Mouse (Mus musculus) lung, adult 2 months (tissue): ENCODE data around the gene Kpnb1. TPM values are rescaled to one million over a fixed set of nuclear protein-coding genes. Genes with fewer than 3 reads are reported as not detected.
"Not testable (repeated sequence)": the region's sequence is repeated elsewhere in the genome, so short reads cannot be mapped to it uniquely, and the experiment has no call there.

ENCODE experiments used
- DNase-seq: peaks from one replicate; pipeline ENCODE4 v3.0.0; 2022
- H3K4me1 ChIP-seq: fragments of 200-500 bp; 2 replicates; pipeline ENCODE4 v1.6.1; 2011; ENCODE audit warnings: low read length; ENCODE audit not compliant: control insufficient read depth, insufficient read depth
- H3K4me3 ChIP-seq: fragments of 200-500 bp; replicated peaks from 2 replicates; pipeline ENCODE3; 2011; ENCODE audit warnings: low read depth, mild to moderate bottlenecking, control low read depth, low read length; ENCODE audit errors: extremely low read depth
- CTCF ChIP-seq: fragments of 200-500 bp; IDR thresholded peaks from 2 replicates; pipeline ENCODE4 v1.5.1; 2011; ENCODE audit warnings: mild to moderate bottlenecking, low read length, control low read depth; ENCODE audit not compliant: insufficient read depth
- POLR2A ChIP-seq: fragments of 200-500 bp; IDR thresholded peaks from 2 replicates; pipeline ENCODE4 v1.6.1; 2011; ENCODE audit warnings: low read depth, mild to moderate bottlenecking, control low read depth, low read length, borderline replicate concordance; ENCODE audit errors: extremely low read depth
- WGBS: fragments of 180-500 bp; shearing (Covaris S2); methylation state at CpG from one replicate; pipeline ENCODE4 v1.1.7; 2018; 5-methylcytosine and 5-hydroxymethylcytosine counted together
- polyA plus RNA-seq: library from polyadenylated mRNA; depleted of rRNA; stranded (reverse); fragments of >200 nt; gene quantifications from 2 replicates; pipeline ENCODE4 v1.2.3, GENCODE M21; 2012

Kpnb1 gene
- polyA plus RNA-seq, 1 experiment: 32.0 TPM

DNA sequence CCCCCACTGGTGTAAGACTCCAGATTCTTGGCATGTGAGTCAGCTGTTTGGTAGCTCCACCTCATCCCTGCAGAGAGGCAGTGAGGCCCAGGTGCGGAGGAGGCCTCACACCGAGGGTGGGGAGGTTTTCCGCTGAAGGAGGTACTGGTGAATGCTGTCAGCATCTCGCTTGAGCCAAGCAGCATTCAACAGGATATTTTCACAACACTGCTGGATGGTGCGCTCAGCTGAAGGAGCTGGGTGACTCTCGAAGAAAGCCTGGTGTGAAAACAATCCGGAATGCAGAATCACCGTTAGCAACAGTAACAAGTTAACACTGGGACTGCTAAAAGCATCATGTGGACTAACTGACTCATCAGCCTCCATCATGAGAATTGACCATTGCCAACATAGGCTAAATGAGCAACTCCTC is 19.3 kb upstream of the Kpnb1 start:
- peak; percentile 23 for DNase-seq
- H3K4me1 ChIP-seq: no peaks in the 10 kb centered on the region
- TF ChIP-seq CTCF (no peak), POLR2A (no peak)
- H3K4me3 ChIP-seq: no peak overlapping the region
- WGBS: 78% methylated on average over 8 of the region's 8 CpGs

- H3K4me3 ChIP-seq: no peak overlapping the region
- WGBS: 73% methylated on average over 6 of the region's 6 CpGs
- TF ChIP-seq CTCF (no peak), POLR2A (no peak)
These were observed 11.8 kb upstream of the Kpnb1 start for GRCm38 (mm10) chr11:97199519-97199918.

GRCm38 (mm10) chr11:97198601-97199000 is 10.9 kb upstream of the Kpnb1 start:
- Histone ChIP-seq H3K4me3 (no peak overlapping the region), H3K4me1 (no peaks in the 10 kb centered on the region)
- 15% methylated on average over 5 of the region's 5 CpGs for WGBS
- DNase-seq: peak; percentile 62
- TF ChIP-seq POLR2A: no peak
- peak; percentile 85 for TF ChIP-seq CTCF

More at GRCm38 (mm10) chr11:97199519-97199918, 11.8 kb upstream of the Kpnb1 start:
- DNase-seq: no peak
- no peaks in the 10 kb centered on the region for H3K4me1 ChIP-seq

- WGBS: 70% methylated on average over 8 of the region's 8 CpGs
- no peak overlapping the region for H3K4me3 ChIP-seq
- H3K4me1 ChIP-seq: no peaks in the 10 kb centered on the region
- TF ChIP-seq CTCF: no peak
- no peak for TF ChIP-seq POLR2A
- DNase-seq: no peak
These were observed 9.3 kb upstream of the Kpnb1 start for GRCm38 (mm10) chr11:97197021-97197420.

DNA sequence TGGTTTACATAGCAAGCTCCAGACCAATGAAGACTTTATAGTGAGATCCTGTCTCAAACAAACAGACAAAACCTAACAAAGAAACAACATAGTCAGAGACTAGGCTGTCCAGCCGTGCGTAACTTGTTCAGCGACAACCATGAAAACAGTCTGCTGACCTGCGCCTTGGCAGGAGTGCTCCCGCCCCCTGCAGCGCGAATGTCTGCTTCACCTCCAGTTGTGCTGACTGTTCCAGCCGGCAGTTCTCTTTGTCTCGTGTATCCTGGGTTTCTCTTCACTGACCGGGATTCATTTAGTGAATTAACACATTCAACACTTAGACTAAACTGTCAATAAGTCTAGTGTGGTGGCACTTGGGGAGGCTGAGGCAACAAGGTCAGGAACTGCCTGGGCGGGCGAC is 8.9 kb upstream of the Kpnb1 start:
- TF ChIP-seq POLR2A (no peak), CTCF (no peak)
- Histone ChIP-seq H3K4me1 (no peaks in the 10 kb centered on the region), H3K4me3 (no peak overlapping the region)
- no peak for DNase-seq
- WGBS: 70% methylated on average over 12 of the region's 12 CpGs

- TF ChIP-seq POLR2A (no peak), CTCF (no peak)
- DNase-seq: no peak
- H3K4me1 ChIP-seq: no peaks in the 10 kb centered on the region
- no peak overlapping the region for H3K4me3 ChIP-seq
These were observed 4.9 kb upstream of the Kpnb1 start for GRCm38 (mm10) chr11:97192621-97192951.

GRCm38 (mm10) chr11:97191915-97192620 is 4.4 kb upstream of the Kpnb1 start:
- DNase-seq: no peak
- Histone ChIP-seq H3K4me3 (no peak overlapping the region), H3K4me1 (no peaks in the 10 kb centered on the region)
- TF ChIP-seq POLR2A: no peak
- no peak for TF ChIP-seq CTCF
- WGBS: 70% methylated on average over 6 of the region's 6 CpGs

GRCm38 (mm10) chr11:97190992-97191391 is 3.3 kb upstream of the Kpnb1 start:
- no peaks in the 10 kb centered on the region for H3K4me1 ChIP-seq
- DNase-seq: no peak
- TF ChIP-seq POLR2A: no peak
- no peak for TF ChIP-seq CTCF
- no peak overlapping the region for H3K4me3 ChIP-seq
- 82% methylated on average over 6 of the region's 6 CpGs for WGBS

GRCm38 (mm10) chr11:97189645-97190044 is 2.0 kb upstream of the Kpnb1 start:
- H3K4me1 ChIP-seq, H3K4me3 ChIP-seq, DNase-seq: not testable (repeated sequence)
- WGBS: 81% methylated on average over 6 of the region's 6 CpGs

DNA sequence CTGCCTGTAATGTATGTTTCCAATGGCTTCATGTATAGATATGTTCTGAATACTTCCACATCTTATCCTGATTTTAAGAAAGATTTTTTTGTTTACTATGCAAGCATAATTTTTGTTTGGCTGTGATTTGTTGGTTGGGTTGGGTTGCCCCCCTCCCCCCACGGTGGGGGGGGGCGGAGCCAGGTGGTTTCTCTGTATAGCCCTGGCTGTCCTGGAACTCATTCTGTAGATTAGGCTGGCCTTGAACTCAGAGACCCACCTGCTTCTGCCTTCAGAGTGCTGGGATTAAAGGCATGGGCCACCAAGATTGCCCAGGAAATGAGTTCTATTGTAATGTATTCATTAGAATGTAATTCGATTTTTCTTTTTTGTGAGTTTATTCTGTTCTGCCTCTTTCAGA is 1.6 kb upstream of the Kpnb1 start:
- 40% methylated on average over 3 of the region's 3 CpGs for WGBS
- no peak overlapping the region for H3K4me3 ChIP-seq

GRCm38 (mm10) chr11:97188643-97188955 is 918 bp upstream of the Kpnb1 start:
- WGBS: under 1% methylated on average over 15 of the region's 15 CpGs
- H3K4me3 ChIP-seq: peak overlapping the region; percentile 66
- no peak for DNase-seq
- H3K4me1 ChIP-seq: no peaks in the 10 kb centered on the region
- TF ChIP-seq CTCF (no peak), POLR2A (no peak)

More for the DNA sequence above, 1.6 kb upstream of the Kpnb1 start:
- DNase-seq: no peak
- no peaks in the 10 kb centered on the region for H3K4me1 ChIP-seq
- TF ChIP-seq POLR2A (no peak), CTCF (no peak)
